In genomic region chr14:17661100-17661521, GRCm38 (mm10) we compare ENCODE assay signal across 8 mouse cellular contexts. TPM values are rescaled to one million over a fixed set of nuclear protein-coding genes. Genes with fewer than 3 reads are reported as not detected.
A peak's percentile ranks its signal among the peaks of the same experiment; 100 is the strongest.
DNase-seq lines count a peak whose midpoint lies in the region; ATAC-seq lines count a peak whose summit lies in the region.

No protein-coding gene starts in this region.

- H3K27ac ChIP-seq in heart, embryonic 13.5 days (replicated peaks): no peak overlapping the region
- H3K27ac ChIP-seq in hindbrain, embryonic 12.5 days: no peak overlapping the region
- H3K27ac ChIP-seq in liver, embryonic 13.5 days: no peak overlapping the region

- H3K4me3 ChIP-seq in heart, embryonic 13.5 days: peak overlapping the region; percentile 73
- H3K4me3 ChIP-seq in hindbrain, embryonic 12.5 days: peak overlapping the region; percentile 72
- peak overlapping the region; percentile 57 for H3K4me3 ChIP-seq in liver, embryonic 13.5 days (replicated peaks)

- WGBS in heart, embryonic 13.5 days: under 1% methylated on average over 16 of the region's 16 CpGs
- 1% methylated on average over 16 of the region's 16 CpGs for WGBS in hindbrain, embryonic 12.5 days
- 1% methylated on average over 16 of the region's 16 CpGs for WGBS in liver, embryonic 13.5 days (ENCODE audit: insufficient replicate concordance)

- no peaks in the 10 kb centered on the region for H3K36me3 ChIP-seq in heart, embryonic 13.5 days
- no peaks in the 10 kb centered on the region for H3K36me3 ChIP-seq in hindbrain, embryonic 12.5 days
- no peaks in the 10 kb centered on the region for H3K36me3 ChIP-seq in liver, embryonic 13.5 days

- peaks cover 35% of the 10 kb centered on the region for H3K27me3 ChIP-seq in heart, embryonic 13.5 days (replicated peaks)
- H3K27me3 ChIP-seq in hindbrain, embryonic 12.5 days: peaks cover 25% of the 10 kb centered on the region
- peaks cover 51% of the 10 kb centered on the region for H3K27me3 ChIP-seq in liver, embryonic 13.5 days

- no peak for DNase-seq in heart, adult 8-10 months (ENCODE audit: low spot score)
- peak; percentile 10 for DNase-seq in CD4-positive helper T cell, adult 2 months (ENCODE audit: low read depth, low spot score)
- DNase-seq in c-Kit-positive CD71-negative TER-119-negative erythroid progenitor cells, embryonic 14.5 days (ENCODE audit: low read depth): peak; percentile 1
- no peak for DNase-seq in liver, embryonic 13.5 days
- DNase-seq in right cerebral cortex, postnatal 14 days: peak; percentile 36
- no peak for DNase-seq in gastrocnemius, postnatal 4 days (ENCODE audit: low spot score in 2 of 2)

- no peak for ATAC-seq in heart, embryonic 13.5 days (ENCODE audit: extremely low read depth, insufficient number of reproducible peaks, low FRiP score, low TSS enrichment)
- peak; percentile 42 for ATAC-seq in hindbrain, embryonic 12.5 days (ENCODE audit: low FRiP score)
- ATAC-seq in liver, embryonic 13.5 days (ENCODE audit: low read depth): no peak; the same call in 1 of the 2 replicates

- H3K4me1 ChIP-seq in heart, embryonic 13.5 days: peaks cover 18% of the 10 kb centered on the region; the same call in 1 of the 2 replicates
- H3K4me1 ChIP-seq in hindbrain, embryonic 12.5 days: peaks cover 15% of the 10 kb centered on the region
- no peaks in the 10 kb centered on the region for H3K4me1 ChIP-seq in liver, embryonic 13.5 days (replicated peaks)

- no peaks in the 10 kb centered on the region for H3K9me3 ChIP-seq in heart, embryonic 13.5 days
- H3K9me3 ChIP-seq in hindbrain, embryonic 12.5 days (replicated peaks): no peaks in the 10 kb centered on the region
- H3K9me3 ChIP-seq in liver, embryonic 13.5 days (replicated peaks): no peaks in the 10 kb centered on the region

- H3K4me2 ChIP-seq in heart, embryonic 13.5 days: peak overlapping the region; percentile 100
- H3K4me2 ChIP-seq in hindbrain, embryonic 12.5 days (replicated peaks): peak overlapping the region; percentile 99
- peak overlapping the region; percentile 69 for H3K4me2 ChIP-seq in liver, embryonic 13.5 days

- peak overlapping the region; percentile 76 for H3K9ac ChIP-seq in heart, embryonic 13.5 days
- peak overlapping the region; percentile 66 for H3K9ac ChIP-seq in hindbrain, embryonic 12.5 days
- peak overlapping the region; percentile 57 for H3K9ac ChIP-seq in liver, embryonic 13.5 days

RNA-seq across cellular contexts. Expression of gene Thrb, which starts 1.1 kb away (rescaled TPM):
- 0.73 and 1.1 TPM in 2 replicates for polyA plus RNA-seq in heart, embryonic 13.5 days (2015; fragmentation: Nextera tagmentation; extraction: Ambion mirVana)
- 10 to 100 TPM; 24.1 to 28.2 (median 27.1) TPM for total RNA-seq in heart, adult 8-10 months (2022)
- 1.1 and 1.7 TPM in 2 replicates for polyA plus RNA-seq in hindbrain, embryonic 12.5 days (2016; fragmentation: Nextera tagmentation; extraction: Ambion mirVana)
- 1.3 and 1.9 TPM in 2 replicates for polyA plus RNA-seq in liver, embryonic 13.5 days (2015; fragmentation: Nextera tagmentation; extraction: Ambion mirVana)
- 1 to 10 TPM; 1.1 to 2.6 TPM for total RNA-seq in gastrocnemius, postnatal 4 days (2021)

Comparison
In these comparisons a context has a peak if more than half of its experiments do, and no peak if none do; other contexts are left out.
1. DNase-seq: peak in CD4-positive helper T cell, adult 2 months (single experiment), c-Kit-positive CD71-negative TER-119-negative erythroid progenitor cells, embryonic 14.5 days (single experiment) and right cerebral cortex, postnatal 14 days (single experiment); none in heart, adult 8-10 months (single experiment), liver, embryonic 13.5 days (single experiment) and gastrocnemius, postnatal 4 days (0 of 2).
2. Peak in every context shown above with its lines, with median percentiles within 50 percentile points of each other: H3K4me2 ChIP-seq, H3K4me3 ChIP-seq and H3K9ac ChIP-seq.